Mouse (Mus musculus) ES-E14 (cell line): ENCODE data around the gene Ttc3. TPM values are rescaled to one million over a fixed set of nuclear protein-coding genes. Genes with fewer than 3 reads are reported as not detected.

ENCODE experiments used
- DNase-seq: peaks from one replicate; pipeline ENCODE4 v3.0.0-alpha.2; 2013; ENCODE audit warnings: low read depth, low spot score
- H3K27ac ChIP-seq: 2 replicates; pipeline ENCODE4 v1.5.1; 2012; ENCODE audit warnings: low read depth, mild to moderate bottlenecking, low read length, moderate library complexity, mixed read lengths; ENCODE audit not compliant: poor library complexity, insufficient read depth, severe bottlenecking
- H3K36me3 ChIP-seq: 2 replicates; pipeline ENCODE4 v1.6.1; 2012; ENCODE audit warnings: mild to moderate bottlenecking, low read length, moderate library complexity, mixed read lengths; ENCODE audit not compliant: control insufficient read depth, poor library complexity, insufficient read depth, severe bottlenecking
- H3K4me1 ChIP-seq, 2 experiments: fragments of 150-350 bp in 1 of 2; sonication (generic) in 1 of 2; 2 replicates each; pipeline ENCODE4 v1.6.1; 2012; ENCODE audit warnings: low read length in 2 of 2, mild to moderate bottlenecking in 1 of 2, mixed read lengths in 1 of 2; ENCODE audit not compliant: control insufficient read depth in 2 of 2, insufficient read depth in 2 of 2, poor library complexity in 1 of 2
- H3K4me3 ChIP-seq, 2 experiments: fragments of 150-350 bp in 1 of 2; sonication (generic) in 1 of 2; 2 replicates each; pipeline ENCODE4 v1.5.1; 2012; ENCODE audit warnings: low read length in 2 of 2, low read depth in 1 of 2, mild to moderate bottlenecking in 1 of 2, mixed read lengths in 1 of 2; ENCODE audit not compliant: insufficient read depth in 1 of 2, poor library complexity in 1 of 2, severe bottlenecking in 1 of 2
- H3K9ac ChIP-seq: 2 replicates; pipeline ENCODE4 v1.6.1; 2012; ENCODE audit warnings: low read depth, mild to moderate bottlenecking, low read length, mixed read lengths; ENCODE audit not compliant: poor library complexity, insufficient read depth, severe bottlenecking
- H3K9me3 ChIP-seq: fragments of 150-350 bp; sonication (generic); 2 replicates; pipeline ENCODE4 v1.6.1; 2012; ENCODE audit warnings: low read depth, mild to moderate bottlenecking, low read length; ENCODE audit not compliant: control insufficient read depth, insufficient read depth
- CHD2 ChIP-seq: IDR thresholded peaks from 2 replicates; pipeline ENCODE4 v1.6.1; 2014; ENCODE audit warnings: mild to moderate bottlenecking, low read depth, low read length, inconsistent platforms
- HCFC1 ChIP-seq: IDR thresholded peaks from 2 replicates; pipeline ENCODE4 v1.6.1; 2012; ENCODE audit warnings: low read length, inconsistent platforms, borderline replicate concordance; ENCODE audit not compliant: insufficient read depth
- MAFK ChIP-seq: IDR thresholded peaks from 2 replicates; pipeline ENCODE4 v1.6.1; 2014; ENCODE audit warnings: mild to moderate bottlenecking, low read depth, low read length, inconsistent platforms; ENCODE audit not compliant: insufficient read depth
- ZC3H11A ChIP-seq: IDR thresholded peaks from 2 replicates; pipeline ENCODE4 v1.6.1; 2012; ENCODE audit warnings: low read depth, mild to moderate bottlenecking, inconsistent platforms, low read length, borderline replicate concordance
- ZNF384 ChIP-seq: IDR thresholded peaks from 2 replicates; pipeline ENCODE4 v1.6.1; 2012; ENCODE audit warnings: low read depth, low read length, inconsistent platforms
- in situ Hi-C, 2 experiments: fragments of 600-800 bp; cut with MboI; formaldehyde crosslinking; loops; one replicate each; pipeline ENCODE4 v1.15.1; 2025; ENCODE audit warnings: low sequenced_read_pairs in 2 of 2, inconsistent platforms in 1 of 2; ENCODE audit not compliant: unreplicated experiment in 2 of 2
- total RNA-seq: library from RNA; depleted of rRNA; stranded (reverse); fragments of 300-350 nt; gene quantifications from 2 replicates; pipeline ENCODE4 v1.2.3, GENCODE M21; 2012

Ttc3 gene
- total RNA-seq, 1 experiment: 64.2 TPM

DNA sequence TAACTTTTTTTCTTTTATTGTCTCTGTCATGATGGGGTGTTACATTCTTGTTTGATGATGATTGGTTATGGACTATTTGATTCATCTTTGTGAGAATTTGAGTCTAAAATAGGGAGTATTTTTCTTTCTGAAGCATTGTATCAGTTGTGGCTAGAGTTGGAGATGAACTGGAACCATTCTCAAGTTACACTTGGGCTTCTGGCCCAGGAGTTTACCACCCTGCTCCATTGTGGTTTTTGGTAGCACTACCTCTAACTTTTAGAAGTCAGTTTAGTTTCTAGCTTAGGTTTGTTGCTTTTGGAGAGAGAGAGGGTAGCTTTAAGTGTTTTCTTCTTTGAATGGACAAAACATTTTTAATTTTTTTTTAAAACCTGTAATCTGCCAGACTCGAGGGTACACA, 9.0 kb downstream of the Ttc3 start:
- Histone ChIP-seq H3K9me3 (no peaks in the 10 kb centered on the region), H3K4me3 (no peak overlapping the region), H3K27ac (no peak overlapping the region), H3K4me1 (peaks cover 0 to 2% of the 10 kb centered on the region in 2 experiments; a peak in 1 of 4 replicates), H3K36me3 (no peaks in the 10 kb centered on the region), H3K9ac (no peak overlapping the region)
- DNase-seq: no peak
- in situ Hi-C loops: no loop called here
- TF ChIP-seq MAFK (no peak), HCFC1 (no peak), ZC3H11A (no peak), CHD2 (no peak), ZNF384 (no peak)

DNA sequence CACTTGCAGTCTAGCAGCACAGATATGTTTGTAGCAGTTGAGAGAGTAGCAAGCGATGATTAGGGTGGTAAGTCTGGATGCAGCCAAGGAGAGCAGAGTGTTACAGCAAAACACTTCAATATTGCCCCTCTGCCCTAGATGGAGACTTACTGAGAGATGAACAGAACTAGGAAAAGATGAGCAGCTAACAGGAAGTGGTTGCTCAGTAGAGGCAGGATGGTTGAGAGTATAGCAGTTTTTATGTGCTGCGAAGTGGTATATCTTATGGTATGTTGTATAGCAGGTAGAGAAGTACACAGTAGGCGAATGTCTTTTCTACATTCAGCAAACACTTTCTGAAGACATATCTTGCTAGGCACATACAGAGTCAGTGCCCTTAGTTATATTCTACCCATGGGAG, 12.9 kb downstream of the Ttc3 start:
- Histone ChIP-seq H3K9me3 (no peaks in the 10 kb centered on the region), H3K4me1 (peaks cover 0 to 2% of the 10 kb centered on the region in 2 experiments; a peak in 1 of 4 replicates), H3K27ac (no peak overlapping the region), H3K36me3 (no peaks in the 10 kb centered on the region), H3K4me3 (no peak overlapping the region), H3K9ac (no peak overlapping the region)
- DNase-seq: no peak
- TF ChIP-seq HCFC1 (no peak), CHD2 (no peak), ZNF384 (no peak), ZC3H11A (no peak), MAFK (no peak)
- in situ Hi-C loops: no loop called here

DNA sequence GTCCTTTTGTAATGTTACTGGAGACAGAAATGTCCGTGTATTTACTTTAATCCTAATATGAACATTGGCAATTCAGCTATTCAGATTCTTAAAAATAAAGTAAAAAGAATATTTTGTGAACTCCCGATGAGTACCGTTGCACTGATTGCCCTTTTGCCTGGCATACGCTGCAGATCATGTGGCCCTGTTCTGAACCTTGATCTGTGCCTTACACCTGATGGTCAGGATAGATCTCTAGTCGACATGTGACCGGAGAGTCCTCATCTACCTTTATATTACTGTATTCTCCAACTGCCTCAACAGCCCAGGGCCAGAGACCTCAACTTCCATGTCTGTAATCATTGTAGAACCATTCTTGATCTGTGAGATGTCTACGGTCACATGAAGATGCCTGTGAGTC, 17.3 kb downstream of the Ttc3 start:
- H3K4me3 ChIP-seq: no peak overlapping the region

DNA sequence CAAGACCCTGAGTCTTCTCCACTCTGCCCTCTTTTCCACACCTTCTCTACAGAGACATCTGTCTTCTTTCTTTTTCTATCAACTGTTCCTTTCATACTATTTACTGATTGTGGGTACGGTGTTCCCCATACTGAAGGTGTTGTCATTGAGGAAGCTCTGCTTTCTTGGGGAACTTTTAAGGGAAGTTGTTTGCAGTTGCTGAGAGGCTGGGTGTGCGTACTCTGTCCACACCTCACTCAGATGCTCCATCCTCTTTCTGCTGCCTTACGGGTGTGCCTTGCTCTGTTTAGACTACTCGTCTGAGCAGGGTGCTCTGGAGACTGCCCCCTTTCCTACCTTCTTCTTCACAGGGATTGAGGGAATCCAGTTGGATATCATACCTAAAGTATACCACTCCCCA, 21.9 kb downstream of the Ttc3 start:
- Histone ChIP-seq H3K27ac (no peak overlapping the region), H3K9ac (no peak overlapping the region), H3K9me3 (no peaks in the 10 kb centered on the region), H3K36me3 (peaks cover 5% of the 10 kb centered on the region), H3K4me1 (no peaks in the 10 kb centered on the region), H3K4me3 (no peak overlapping the region)
- in situ Hi-C loops: no loop called here
- DNase-seq: no peak
- TF ChIP-seq ZNF384 (no peak), ZC3H11A (no peak), MAFK (no peak), CHD2 (no peak), HCFC1 (no peak)

More for the DNA sequence above, 17.3 kb downstream of the Ttc3 start:
- no peak for DNase-seq
- no peak overlapping the region for H3K9ac ChIP-seq
- no peak overlapping the region for H3K27ac ChIP-seq
- no peaks in the 10 kb centered on the region for H3K4me1 ChIP-seq
- H3K36me3 ChIP-seq: no peaks in the 10 kb centered on the region
- TF ChIP-seq HCFC1: no peak
- TF ChIP-seq ZC3H11A: no peak
- TF ChIP-seq CHD2: no peak
- no peak for TF ChIP-seq MAFK
- no peak for TF ChIP-seq ZNF384
- no peaks in the 10 kb centered on the region for H3K9me3 ChIP-seq
- in situ Hi-C loops: no loop called here

DNA sequence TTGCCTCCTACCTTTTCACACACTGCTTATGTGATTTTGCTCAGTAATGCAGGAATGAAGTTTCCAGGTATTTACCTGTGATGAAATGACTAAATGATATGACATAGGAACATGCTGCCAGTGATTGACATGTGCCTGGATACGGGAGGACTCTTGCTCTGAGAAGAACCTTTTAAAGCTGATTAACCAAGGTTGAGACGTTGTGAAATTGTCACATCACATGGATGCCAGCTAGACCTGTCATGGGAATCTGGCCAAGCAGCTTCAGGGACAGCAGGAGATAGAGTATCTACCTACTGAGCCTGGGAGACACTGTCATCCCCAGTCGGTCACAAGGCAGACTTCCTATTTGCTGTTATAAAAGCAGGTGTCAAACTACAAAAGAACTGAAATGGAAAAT, 24.6 kb downstream of the Ttc3 start:
- TF ChIP-seq MAFK (no peak), HCFC1 (no peak), CHD2 (no peak), ZNF384 (no peak), ZC3H11A (no peak)
- Histone ChIP-seq H3K27ac (no peak overlapping the region), H3K4me3 (no peak overlapping the region), H3K4me1 (no peaks in the 10 kb centered on the region), H3K9ac (no peak overlapping the region), H3K36me3 (peaks cover 5% of the 10 kb centered on the region), H3K9me3 (no peaks in the 10 kb centered on the region)
- in situ Hi-C loops: no loop called here
- no peak for DNase-seq
